Mouse (Mus musculus) embryonic facial prominence, embryonic 15.5 days (tissue): ENCODE measurements around the gene Rnase4. TPM values are rescaled to one million over a fixed set of nuclear protein-coding genes. Genes with fewer than 3 reads are reported as not detected.

Source experiments
- ATAC-seq: fragments of 200-750 bp; cut with Nextera tagmentation; 2 replicates; pipeline ENCODE4 v1.8.0; 2017; ENCODE audit warnings: low read depth, moderate TSS enrichment; ENCODE audit not compliant: insufficient number of reproducible peaks, low FRiP score, low TSS enrichment
- H3K27ac ChIP-seq: fragments of 300-500 bp; sonication (generic); replicated peaks from 2 replicates; pipeline ENCODE4 v1.5.1; 2015; ENCODE audit warnings: mild to moderate bottlenecking, inconsistent platforms
- H3K27me3 ChIP-seq: fragments of 300-500 bp; sonication (generic); 2 replicates; pipeline ENCODE4 v1.6.1; 2015; ENCODE audit warnings: inconsistent platforms
- H3K36me3 ChIP-seq: fragments of 300-500 bp; sonication (generic); 2 replicates; pipeline ENCODE4 v1.6.1; 2015; ENCODE audit warnings: mild to moderate bottlenecking, inconsistent platforms
- H3K4me1 ChIP-seq: fragments of 300-500 bp; sonication (generic); 2 replicates; pipeline ENCODE4 v1.6.1; 2015; ENCODE audit warnings: inconsistent platforms
- H3K4me2 ChIP-seq: fragments of 300-500 bp; sonication (generic); replicated peaks from 2 replicates; pipeline ENCODE4 v1.6.1; 2015; ENCODE audit warnings: mild to moderate bottlenecking, inconsistent platforms
- H3K4me3 ChIP-seq: fragments of 300-500 bp; sonication (generic); replicated peaks from 2 replicates; pipeline ENCODE4 v1.5.1; 2015; ENCODE audit warnings: mild to moderate bottlenecking, inconsistent platforms
- H3K9ac ChIP-seq: fragments of 300-500 bp; sonication (generic); 2 replicates; pipeline ENCODE4 v1.6.1; 2015; ENCODE audit warnings: inconsistent platforms
- H3K9me3 ChIP-seq: fragments of 300-500 bp; sonication (generic); replicated peaks from 2 replicates; pipeline ENCODE4 v1.6.1; 2016; ENCODE audit warnings: inconsistent platforms
- WGBS: fragments of 180-500 bp; shearing (Covaris S2); methylation state at CpG from one replicate; pipeline ENCODE4 v1.1.7; 2015; 5-methylcytosine and 5-hydroxymethylcytosine counted together
- polyA plus RNA-seq: library from polyadenylated mRNA; unstranded; fragments of >200 nt; fragmentation: Nextera tagmentation; extraction: Ambion mirVana; gene quantifications from 2 replicates; pipeline ENCODE4 v1.2.1, GENCODE M21; 2015

The Rnase4 gene
- polyA plus RNA-seq, 1 experiment from 2014 or later, result 57.1 TPM

DNA sequence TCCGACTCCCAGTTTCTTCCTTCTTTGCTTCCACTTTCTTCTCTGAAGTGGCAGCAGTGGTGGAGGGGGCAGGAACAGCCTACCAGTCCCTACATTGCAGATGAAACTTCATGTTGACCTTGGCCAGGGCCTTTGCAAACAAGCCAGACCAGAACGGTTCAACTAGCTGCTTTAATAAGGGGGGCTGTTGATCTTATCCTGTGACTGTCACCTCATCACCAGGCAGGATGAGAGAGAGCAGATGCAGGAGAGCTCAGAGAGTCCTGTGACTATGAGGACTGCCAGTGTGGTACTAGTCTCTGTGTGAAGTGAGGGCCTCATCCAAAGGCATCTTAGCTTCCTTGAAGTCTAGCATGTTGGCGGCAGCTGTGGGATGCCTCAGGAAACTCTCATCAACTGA lies 57.1 kb downstream of the Rnase4 start:
- Histone ChIP-seq H3K36me3 (no peaks in the 10 kb centered on the region), H3K27ac (no peak overlapping the region; the same call in 1 of the 2 replicates), H3K4me2 (no peak overlapping the region), H3K9me3 (no peaks in the 10 kb centered on the region), H3K4me3 (no peak overlapping the region), H3K27me3 (no peaks in the 10 kb centered on the region), H3K4me1 (no peaks in the 10 kb centered on the region), H3K9ac (no peak overlapping the region)
- 68% methylated on average over 3 of the region's 3 CpGs for WGBS
- ATAC-seq, result no peak

DNA sequence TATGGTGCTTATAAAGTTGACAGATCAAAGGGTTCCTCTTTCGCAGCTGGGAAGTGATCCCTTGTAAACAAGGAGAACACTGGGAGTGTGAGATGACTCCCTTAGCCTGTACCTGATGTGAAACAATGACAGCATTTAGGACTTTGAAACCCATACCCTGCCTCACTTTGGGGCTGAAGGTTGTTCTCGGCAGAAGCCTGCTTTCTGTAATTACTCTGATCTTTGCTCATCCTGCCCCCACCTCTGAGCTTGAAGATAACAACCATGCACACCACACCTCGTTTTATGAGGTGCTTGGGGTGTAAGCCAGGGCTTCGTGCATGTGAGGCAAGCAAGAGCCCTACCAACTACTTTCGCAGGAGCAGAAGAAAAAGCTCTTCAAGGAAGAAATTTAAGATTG lies 58.3 kb downstream of the Rnase4 start:
- H3K36me3 ChIP-seq, result no peaks in the 10 kb centered on the region
- no peak overlapping the region for H3K27ac ChIP-seq
- H3K4me1 ChIP-seq, result no peaks in the 10 kb centered on the region
- no peak overlapping the region for H3K4me2 ChIP-seq
- no peaks in the 10 kb centered on the region for H3K9me3 ChIP-seq
- H3K4me3 ChIP-seq, result no peak overlapping the region
- 48% methylated on average over 5 of the region's 5 CpGs for WGBS
- H3K27me3 ChIP-seq, result no peaks in the 10 kb centered on the region
- no peak for ATAC-seq
- H3K9ac ChIP-seq, result no peak overlapping the region

DNA sequence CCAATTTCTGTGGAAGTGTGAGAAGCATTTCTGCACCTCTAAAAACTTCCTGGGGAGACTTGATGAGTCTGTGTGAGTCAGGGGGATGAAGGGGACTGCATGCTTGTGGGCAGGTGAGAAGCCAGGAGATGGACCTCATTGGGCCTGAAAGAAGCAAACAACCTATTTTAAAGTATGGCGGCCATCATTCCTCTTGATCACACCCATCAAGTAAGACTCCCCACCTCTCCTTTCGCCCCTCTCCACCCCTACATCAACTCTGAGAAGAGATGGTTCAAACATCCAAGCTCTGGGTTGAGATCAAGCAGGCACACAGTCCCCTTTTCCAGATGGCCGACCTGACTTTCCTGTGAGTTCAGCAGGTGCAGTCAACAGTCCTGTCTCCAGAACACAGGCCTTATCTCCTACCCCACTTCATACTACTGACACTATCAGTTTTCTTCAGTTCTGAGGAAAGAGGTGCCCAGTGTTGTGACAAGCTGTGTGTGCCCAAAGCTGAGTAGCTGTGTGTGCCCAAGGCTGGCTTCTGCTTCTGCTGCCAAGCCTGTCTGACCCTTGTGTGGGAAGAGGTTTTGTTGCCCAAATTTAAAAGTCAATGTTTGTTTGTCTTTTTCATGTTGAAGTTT lies 59.4 kb downstream of the Rnase4 start:
- Histone ChIP-seq H3K4me3 (no peak overlapping the region), H3K4me1 (no peaks in the 10 kb centered on the region), H3K4me2 (no peak overlapping the region), H3K9me3 (no peaks in the 10 kb centered on the region), H3K27ac (no peak overlapping the region), H3K36me3 (no peaks in the 10 kb centered on the region), H3K9ac (no peak overlapping the region), H3K27me3 (no peaks in the 10 kb centered on the region)
- WGBS, result 82% methylated on average over 3 of the region's 3 CpGs
- no peak for ATAC-seq

DNA sequence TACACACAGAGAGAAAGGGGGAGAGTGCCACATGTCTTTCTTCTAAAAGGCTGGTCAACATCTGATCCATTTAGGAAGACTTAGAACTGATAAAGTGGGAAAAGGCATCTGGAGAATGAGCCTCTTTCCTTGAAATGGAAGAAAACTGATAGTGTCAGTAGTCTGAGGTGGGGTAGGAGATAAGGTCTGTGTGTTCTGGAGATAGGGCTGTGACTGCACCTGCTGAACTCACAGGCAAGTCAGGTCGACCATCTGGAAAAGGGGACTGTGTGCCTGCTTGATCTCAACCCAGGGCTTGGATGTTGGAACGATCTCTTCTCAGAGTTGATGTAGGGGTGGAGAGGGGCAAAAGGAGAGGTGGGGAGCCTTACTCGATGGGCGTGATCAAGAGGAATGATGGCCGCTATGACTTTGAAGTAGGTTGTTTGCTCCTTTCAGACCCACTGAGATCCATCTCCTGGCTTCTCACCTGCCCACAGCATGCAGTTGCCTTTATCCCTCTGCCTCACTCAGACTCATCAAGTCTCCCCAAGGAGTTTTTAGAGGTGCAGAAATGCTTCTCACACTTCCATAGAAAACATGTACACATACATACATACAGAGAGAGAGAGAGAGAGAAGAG lies 61.5 kb downstream of the Rnase4 start:
- Histone ChIP-seq H3K9ac (no peak overlapping the region), H3K27me3 (no peaks in the 10 kb centered on the region), H3K27ac (no peak overlapping the region), H3K9me3 (no peaks in the 10 kb centered on the region), H3K4me2 (no peak overlapping the region), H3K36me3 (no peaks in the 10 kb centered on the region), H3K4me1 (no peaks in the 10 kb centered on the region), H3K4me3 (no peak overlapping the region)
- WGBS, result 88% methylated on average over 5 of the region's 5 CpGs
- ATAC-seq, result no peak

Other genes with a start within 250 kb of the Rnase4 start
- 5.2 and 7.1 TPM in 2 replicates for gene Tep1, start 220.5 kb upstream of the Rnase4 start, polyA plus RNA-seq
- gene Klhl33, start 193.6 kb upstream of the Rnase4 start, polyA plus RNA-seq, result 0.24 and 0.45 TPM in 2 replicates
- 155 and 158 TPM in 2 replicates for gene Osgep, start 166.2 kb upstream of the Rnase4 start, polyA plus RNA-seq
- 187 and 190 TPM in 2 replicates for gene Apex1, start 166.1 kb upstream of the Rnase4 start, polyA plus RNA-seq
- gene Pip4p1, start 160.2 kb upstream of the Rnase4 start, polyA plus RNA-seq, result 53.8 and 57.4 TPM in 2 replicates
- 55.5 and 56.7 TPM in 2 replicates for gene Pnp, start 160.0 kb upstream of the Rnase4 start, polyA plus RNA-seq
- gene Gm49342, start 146.6 kb upstream of the Rnase4 start, polyA plus RNA-seq, result not detected in 2 replicates
- gene Pnp2, start 135.1 kb upstream of the Rnase4 start, polyA plus RNA-seq, result 0.25 and 0.85 TPM in 2 replicates
- 0.52 and 0.54 TPM in 2 replicates for gene Rnase10, start 83.3 kb upstream of the Rnase4 start, polyA plus RNA-seq
- not detected in 2 replicates for gene Rnase9, start 49.2 kb upstream of the Rnase4 start, polyA plus RNA-seq
- gene Rnase11, start 40.9 kb upstream of the Rnase4 start, polyA plus RNA-seq, result not detected in 2 replicates
- gene Rnase12, start 33.4 kb upstream of the Rnase4 start, polyA plus RNA-seq, result 0.43 and 0.56 TPM in 2 replicates
- gene Olfr750, start 16.6 kb upstream of the Rnase4 start, polyA plus RNA-seq, result not detected in 2 replicates
- gene Ang, start 73 bp downstream of the Rnase4 start, polyA plus RNA-seq, result 8.2 and 11.0 TPM in 2 replicates
- not detected in 2 replicates for gene Eddm3b, start 23.3 kb downstream of the Rnase4 start, polyA plus RNA-seq
- gene Rnase6, start 32.8 kb downstream of the Rnase4 start, polyA plus RNA-seq, result 0.92 and 2.0 TPM in 2 replicates
- 2.9 and 3.2 TPM in 2 replicates for gene Rnase1, start 55.7 kb downstream of the Rnase4 start, polyA plus RNA-seq
- gene Rnase2b, start 71.2 kb downstream of the Rnase4 start, polyA plus RNA-seq, result not detected in 2 replicates
- 0.19 TPM in 1 of 2 replicates, not detected in the other for gene Ang2, start 108.1 kb downstream of the Rnase4 start, polyA plus RNA-seq
- gene Ear14, start 112.3 kb downstream of the Rnase4 start, polyA plus RNA-seq, result not detected in 2 replicates
- not detected in 2 replicates for gene Rnase2a, start 165.0 kb downstream of the Rnase4 start, polyA plus RNA-seq